Mouse (Mus musculus) adrenal gland, adult 2 months (tissue): ENCODE measurements around the gene Six2. TPM values are rescaled to one million over a fixed set of nuclear protein-coding genes. Genes with fewer than 3 reads are reported as not detected.

Source experiments
- DNase-seq: peaks from one replicate; pipeline ENCODE4 v3.0.0; 2021
- polyA plus RNA-seq: library from polyadenylated mRNA; depleted of rRNA; stranded (reverse); fragments of >200 nt; gene quantifications from 2 replicates; pipeline ENCODE4 v1.2.3, GENCODE M21; 2012; rRNA removed
- total RNA-seq, 2 experiments: library from RNA; stranded (reverse); gene quantifications; 2 replicates each; pipeline ENCODE4 v1.2.3; 2021

Six2 gene
- total and polyA plus RNA-seq, 3 experiments = 0.12 TPM; not detected in 2

DNA sequence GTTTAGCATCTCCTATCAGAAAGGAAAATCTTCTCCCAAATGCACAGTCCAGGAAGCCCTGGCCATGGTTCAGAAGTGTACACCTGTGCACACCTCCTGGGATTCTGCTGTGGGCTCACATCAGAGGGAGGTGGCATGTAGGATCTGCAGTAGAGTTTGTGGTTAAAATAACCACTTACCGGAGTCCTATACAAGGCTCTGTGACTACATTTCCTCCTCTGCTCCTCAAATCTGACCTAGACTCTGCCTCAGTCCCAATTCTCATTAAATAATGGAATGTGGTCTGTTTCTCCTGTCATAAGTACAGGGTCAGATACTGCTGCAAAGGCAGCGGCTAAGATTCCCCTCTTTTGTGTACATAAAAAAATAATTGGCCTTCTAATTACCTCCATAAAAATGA lies 23.9 kb downstream of the Six2 start:
- no peak for DNase-seq

DNA sequence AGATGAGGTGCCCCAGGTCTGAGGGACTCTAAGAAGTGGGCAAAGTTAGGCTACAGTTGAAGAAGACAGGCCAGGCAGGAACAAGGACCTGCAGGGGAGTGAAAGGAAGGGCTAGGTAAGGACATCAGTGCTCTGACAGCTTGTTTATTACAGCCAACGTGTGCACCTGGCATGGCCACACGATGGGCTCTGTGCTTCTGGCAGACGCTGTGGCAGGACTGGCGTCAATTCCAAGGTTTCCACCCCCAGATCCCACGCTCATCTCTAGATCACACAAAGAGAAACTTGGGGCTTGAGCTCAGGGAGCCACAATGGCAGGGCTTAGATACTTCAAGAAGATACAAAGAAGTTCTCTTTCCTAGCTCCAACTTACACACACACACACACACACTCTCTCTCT lies 26.6 kb downstream of the Six2 start:
- DNase-seq = no peak

DNA sequence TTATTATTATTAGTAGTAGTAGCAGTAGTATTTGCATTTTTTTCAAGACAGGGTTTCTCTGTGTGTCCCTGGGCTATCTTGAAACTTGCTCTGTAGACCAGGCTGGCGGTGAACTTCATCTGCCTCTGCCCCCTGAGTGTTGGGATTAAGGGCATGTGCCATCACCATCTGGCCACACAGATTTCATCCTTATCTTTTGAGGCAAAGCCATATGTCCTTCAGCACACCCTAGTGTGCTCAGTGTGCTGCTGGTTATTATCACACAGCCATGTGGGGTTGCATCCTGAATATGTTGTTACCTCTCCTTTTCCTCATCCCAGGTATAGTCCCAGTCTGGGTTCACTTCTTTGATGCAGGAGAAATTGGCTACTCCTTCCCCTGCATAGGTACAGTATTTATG lies 28.1 kb downstream of the Six2 start:
- no peak for DNase-seq

DNA sequence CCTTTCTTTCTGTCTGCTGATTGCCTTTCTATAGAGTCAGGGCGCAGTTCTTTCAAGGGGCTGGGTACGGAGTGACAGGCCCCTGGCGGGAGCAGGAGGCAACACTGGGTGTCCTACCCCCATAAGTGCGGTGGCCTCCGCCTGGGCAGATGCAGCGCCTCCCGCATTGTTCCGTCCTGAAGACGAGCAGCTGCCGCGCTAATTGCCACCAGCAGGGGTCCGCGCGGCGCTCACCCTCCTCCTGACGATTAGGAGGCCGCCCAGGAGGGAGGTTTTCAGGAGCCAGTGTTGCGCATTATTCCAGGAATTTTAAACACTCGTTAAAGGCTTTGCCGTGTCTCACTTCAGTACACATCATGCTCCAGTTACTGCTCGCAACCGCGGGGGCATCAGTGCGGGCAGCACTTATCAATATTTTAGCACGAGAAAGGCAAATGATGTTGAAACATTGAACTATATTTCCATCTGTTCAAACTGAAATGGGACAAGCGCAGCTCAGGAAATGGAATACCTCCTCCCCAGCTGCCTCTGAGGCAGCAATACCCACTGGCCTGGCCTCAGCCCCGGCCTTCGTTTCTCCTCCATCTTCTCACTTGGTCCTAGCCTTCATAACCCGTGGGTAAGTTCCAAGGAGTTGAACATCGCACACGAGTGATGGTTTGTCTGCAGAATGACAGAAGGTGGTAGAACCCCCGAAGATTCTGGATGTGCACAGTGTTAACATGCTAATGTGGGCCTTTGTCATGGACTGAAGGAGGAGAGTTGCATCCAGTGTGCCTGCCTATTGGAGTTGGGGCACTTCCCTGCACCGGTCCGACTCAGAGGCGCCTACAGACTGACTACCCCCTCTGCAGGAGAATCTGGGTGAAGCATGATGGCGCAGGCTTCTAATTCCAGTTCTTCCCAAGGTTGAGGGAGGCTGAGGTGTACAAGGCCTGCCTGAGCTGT lies 42.1 kb downstream of the Six2 start:
- DNase-seq = peak; percentile 58

DNA sequence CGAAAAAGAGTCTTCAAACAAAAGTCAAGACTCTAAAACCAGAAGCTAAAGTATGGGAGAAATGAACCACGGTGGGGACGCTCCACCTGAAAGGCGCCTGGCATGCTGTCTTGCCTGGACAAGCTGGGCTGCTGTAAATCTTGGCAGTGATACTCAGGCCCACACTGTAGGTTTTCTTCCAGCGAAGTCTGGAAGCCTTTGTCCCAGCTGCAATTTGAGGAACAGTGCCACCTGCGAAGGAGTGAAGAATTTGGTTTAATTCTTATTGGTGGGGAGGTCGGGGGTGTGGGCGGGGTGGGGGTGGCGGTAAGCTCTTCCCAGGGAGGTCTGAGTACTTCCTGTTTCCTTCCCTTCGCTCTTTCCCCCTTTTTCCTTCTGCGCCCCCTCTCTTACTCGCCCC lies 42.8 kb downstream of the Six2 start:
- DNase-seq = no peak

DNA sequence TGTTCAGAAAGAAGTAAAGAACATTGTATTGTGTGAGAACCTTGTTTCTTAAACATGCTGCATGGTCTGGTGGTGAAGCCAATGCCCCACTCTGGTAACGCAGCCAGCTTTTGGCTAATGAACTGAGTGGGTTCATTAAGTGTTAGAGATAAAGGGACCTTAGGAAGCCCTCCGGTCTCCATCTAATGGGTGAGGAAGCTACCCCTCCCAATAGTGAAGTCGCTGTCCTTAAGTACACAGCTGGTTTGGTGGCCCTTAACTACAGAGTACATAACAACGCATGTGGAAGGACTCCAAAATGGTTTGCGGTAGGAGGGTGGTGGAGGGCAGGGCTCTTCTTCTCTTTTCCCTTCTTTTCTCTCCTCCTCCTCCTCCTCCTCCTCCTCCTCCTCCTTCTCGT lies 50.2 kb downstream of the Six2 start:
- DNase-seq = no peak

Other genes starting within 250 kb of the Six2 start
- gene Six3, start 74.7 kb downstream of the Six2 start, total RNA-seq = not detected
- not detected in 2 replicates for gene Six3, start 74.7 kb downstream of the Six2 start, polyA plus RNA-seq